8 mouse cellular contexts compared by ENCODE assay signal in genomic region chr14:25695059-25695458, GRCm38 (mm10). TPM values are rescaled to one million over a fixed set of nuclear protein-coding genes. Genes with fewer than 3 reads are reported as not detected.
DNase-seq lines count a peak whose midpoint lies in the region; ATAC-seq lines count a peak whose summit lies in the region.

No protein-coding gene starts in this region.

- no peaks in the 10 kb centered on the region for H3K27me3 ChIP-seq in kidney, embryonic 14.5 days (ENCODE audit: control insufficient read depth, insufficient read depth, low read length)
- H3K27me3 ChIP-seq in hindbrain, embryonic 14.5 days (ENCODE audit: control insufficient read depth, insufficient read depth, low read length), result no peaks in the 10 kb centered on the region
- no peaks in the 10 kb centered on the region for H3K27me3 ChIP-seq in midbrain, embryonic 14.5 days (ENCODE audit: control insufficient read depth, insufficient read depth, low read length)

- H3K27ac ChIP-seq in kidney, embryonic 14.5 days (ENCODE audit: low read depth, low read length), result no peak overlapping the region
- H3K27ac ChIP-seq in brown adipose tissue, adult 24 weeks (replicated peaks; ENCODE audit: low read depth, low read length), result no peak overlapping the region
- no peak overlapping the region for H3K27ac ChIP-seq in hindbrain, embryonic 14.5 days
- no peak overlapping the region for H3K27ac ChIP-seq in midbrain, embryonic 14.5 days (replicated peaks; ENCODE audit: low read depth, low read length)

- H3K9me3 ChIP-seq in kidney, embryonic 14.5 days (ENCODE audit: control insufficient read depth, low read length), result no peaks in the 10 kb centered on the region
- no peaks in the 10 kb centered on the region for H3K9me3 ChIP-seq in hindbrain, embryonic 14.5 days (ENCODE audit: control insufficient read depth, low read length)
- no peaks in the 10 kb centered on the region for H3K9me3 ChIP-seq in midbrain, embryonic 14.5 days (ENCODE audit: control insufficient read depth, low read length)

- ATAC-seq in kidney, embryonic 14.5 days (ENCODE audit: low FRiP score, low TSS enrichment), result no peak
- ATAC-seq in hindbrain, embryonic 14.5 days (ENCODE audit: low FRiP score), result no peak
- ATAC-seq in midbrain, embryonic 14.5 days (ENCODE audit: low FRiP score, low TSS enrichment), result no peak

- H3K4me2 ChIP-seq in kidney, embryonic 14.5 days (replicated peaks; ENCODE audit: low read depth, low read length), result peak overlapping the region; percentile 81
- peak overlapping the region; percentile 99 for H3K4me2 ChIP-seq in hindbrain, embryonic 14.5 days (replicated peaks)
- peak overlapping the region; percentile 95 for H3K4me2 ChIP-seq in midbrain, embryonic 14.5 days (ENCODE audit: low read length)

- peak overlapping the region; percentile 86; the same call in 1 of the 2 replicates for H3K9ac ChIP-seq in kidney, embryonic 14.5 days (ENCODE audit: low read depth, low read length)
- peak overlapping the region; percentile 87 for H3K9ac ChIP-seq in hindbrain, embryonic 14.5 days
- peak overlapping the region; percentile 80 for H3K9ac ChIP-seq in midbrain, embryonic 14.5 days (replicated peaks; ENCODE audit: low read length)

- DNase-seq in kidney, adult 9 months, result no peak
- DNase-seq in hindbrain, embryonic 14.5 days (ENCODE audit: low spot score), result no peak
- no peak for DNase-seq in midbrain, embryonic 14.5 days
- DNase-seq in retina, postnatal 1 day, result no peak
- no peak for DNase-seq in gastrocnemius, adult 18-20 months (ENCODE audit: low spot score)
- no peak for DNase-seq in lung, postnatal 25 days (ENCODE audit: low spot score)

- H3K36me3 ChIP-seq in kidney, embryonic 14.5 days (ENCODE audit: control insufficient read depth, insufficient read depth, low read length), result peaks cover 35% of the 10 kb centered on the region
- peaks cover 37% of the 10 kb centered on the region for H3K36me3 ChIP-seq in hindbrain, embryonic 14.5 days (replicated peaks; ENCODE audit: control insufficient read depth, insufficient read depth)
- H3K36me3 ChIP-seq in midbrain, embryonic 14.5 days (ENCODE audit: control insufficient read depth, insufficient read depth, low read length), result peaks cover 41% of the 10 kb centered on the region

- WGBS in kidney, embryonic 14.5 days, result 60% methylated on average over 6 of the region's 6 CpGs
- WGBS in hindbrain, embryonic 14.5 days, result 69% methylated on average over 6 of the region's 6 CpGs
- 78% methylated on average over 6 of the region's 6 CpGs for WGBS in midbrain, embryonic 14.5 days

- H3K4me3 ChIP-seq in kidney, embryonic 14.5 days (ENCODE audit: low read length), result peak overlapping the region; percentile 90
- peak overlapping the region; percentile 83 for H3K4me3 ChIP-seq in brown adipose tissue, adult 24 weeks (ENCODE audit: insufficient read depth, low read depth, low read length)
- peak overlapping the region; percentile 89 for H3K4me3 ChIP-seq in hindbrain, embryonic 14.5 days (replicated peaks; ENCODE audit: low read length)
- peak overlapping the region; percentile 82 for H3K4me3 ChIP-seq in midbrain, embryonic 14.5 days (replicated peaks; ENCODE audit: low read depth, low read length)

- H3K4me1 ChIP-seq in kidney, embryonic 14.5 days (ENCODE audit: control insufficient read depth, insufficient read depth, low read length), result peaks cover 8% of the 10 kb centered on the region
- peaks cover 6% of the 10 kb centered on the region; the same call in 1 of the 2 replicates for H3K4me1 ChIP-seq in brown adipose tissue, adult 24 weeks (ENCODE audit: control insufficient read depth, insufficient read depth, insufficient read length, low read length)
- peaks cover 21% of the 10 kb centered on the region for H3K4me1 ChIP-seq in hindbrain, embryonic 14.5 days (replicated peaks; ENCODE audit: control insufficient read depth, insufficient read depth, low read length)
- peaks cover 14% of the 10 kb centered on the region for H3K4me1 ChIP-seq in midbrain, embryonic 14.5 days (ENCODE audit: control insufficient read depth, insufficient read depth, low read length)

RNA-seq across cellular contexts. Expression of gene Ppif, which starts 1.1 kb away (rescaled TPM):
- polyA plus RNA-seq in kidney, embryonic 14.5 days (2014; fragmentation: Nextera tagmentation; extraction: Ambion mirVana), result 44.4 and 46.6 TPM in 2 replicates
- polyA plus RNA-seq in brown adipose tissue, adult 24 weeks (2012; ENCODE audit: insufficient read depth, insufficient read length, missing spikeins), result 67.7 and 79.0 TPM in 2 replicates
- 29.5 and 31.8 TPM in 2 replicates for polyA plus RNA-seq in hindbrain, embryonic 14.5 days (2014; fragmentation: Nextera tagmentation; extraction: Ambion mirVana)
- polyA plus RNA-seq in midbrain, embryonic 14.5 days (2014; fragmentation: Nextera tagmentation; extraction: Ambion mirVana), result 28.0 and 29.4 TPM in 2 replicates
- 10 to 100 TPM; 27.3 to 33.8 TPM for total RNA-seq in gastrocnemius, adult 18-20 months (2021)
